Mouse (Mus musculus): ENCODE measurements at regions not wholly inside any gene's neighbourhood (a gene's known extent, or its start where the extent isn't known, plus 50 kb on each side); places are given as distances from the start of the nearest gene placed in this dataset.

- no peak for DNase-seq
Observed at GRCm38 (mm10) chr5:112195667-112196066, 56.7 kb downstream of the Cryba4 start.
